Mouse (Mus musculus): Measurements from ENCODE around the gene Usp7. TPM values are rescaled to one million over a fixed set of nuclear protein-coding genes. Genes with fewer than 3 reads are reported as not detected.
"Not testable (repeated sequence)": the region's sequence is repeated elsewhere in the genome, so short reads cannot be mapped to it uniquely, and the experiment has no call there.

Gene Usp7
- polyA plus RNA-seq, 1 experiment from 2014 or later: 31.9 TPM

- WGBS: 64% methylated on average over 11 of the region's 11 CpGs
- no peak for ATAC-seq (ENCODE audit: low FRiP score, low read depth)
- H3K27me3 ChIP-seq: no peaks in the 10 kb centered on the region
Measured at GRCm38 (mm10) chr16:8764124-8764907, 27.8 kb downstream of the Usp7 start.

GRCm38 (mm10) chr16:8763028-8763427, 29.1 kb downstream of the Usp7 start:
- H3K9ac ChIP-seq: no peak overlapping the region
- H3K27me3 ChIP-seq: no peaks in the 10 kb centered on the region
- no peak overlapping the region for H3K27ac ChIP-seq
- no peak overlapping the region for H3K4me3 ChIP-seq
- WGBS: 72% methylated on average over 6 of the region's 6 CpGs
- no peaks in the 10 kb centered on the region for H3K4me1 ChIP-seq
- no peaks in the 10 kb centered on the region for H3K36me3 ChIP-seq
- H3K9me3 ChIP-seq: no peaks in the 10 kb centered on the region
- H3K4me2 ChIP-seq (replicated peaks): no peak overlapping the region
- no peak for ATAC-seq (ENCODE audit: low FRiP score, low read depth)

More at GRCm38 (mm10) chr16:8764124-8764907, 27.8 kb downstream of the Usp7 start:
- no peaks in the 10 kb centered on the region for H3K4me1 ChIP-seq
- no peaks in the 10 kb centered on the region for H3K36me3 ChIP-seq
- H3K27ac ChIP-seq: no peak overlapping the region
- H3K4me3 ChIP-seq: no peak overlapping the region
- H3K4me2 ChIP-seq (replicated peaks): no peak overlapping the region
- H3K9me3 ChIP-seq: no peaks in the 10 kb centered on the region
- no peak overlapping the region for H3K9ac ChIP-seq

GRCm38 (mm10) chr16:8761894-8762293, 30.2 kb downstream of the Usp7 start:
- no peaks in the 10 kb centered on the region for H3K4me1 ChIP-seq
- no peaks in the 10 kb centered on the region for H3K36me3 ChIP-seq
- ATAC-seq (ENCODE audit: low FRiP score, low read depth): no peak
- H3K27ac ChIP-seq: no peak overlapping the region
- no peaks in the 10 kb centered on the region for H3K9me3 ChIP-seq
- no peak overlapping the region for H3K4me3 ChIP-seq
- no peak overlapping the region for H3K4me2 ChIP-seq (replicated peaks)
- H3K27me3 ChIP-seq: no peaks in the 10 kb centered on the region
- no peak overlapping the region for H3K9ac ChIP-seq
- WGBS: 81% methylated on average over 2 of the region's 2 CpGs

GRCm38 (mm10) chr16:8761005-8761404, 31.1 kb downstream of the Usp7 start:
- no peak for ATAC-seq (ENCODE audit: low FRiP score, low read depth)
- no peaks in the 10 kb centered on the region for H3K4me1 ChIP-seq
- WGBS: 88% methylated on average over 7 of the region's 7 CpGs

GRCm38 (mm10) chr16:8758979-8759378, 33.1 kb downstream of the Usp7 start:
- no peak overlapping the region for H3K27ac ChIP-seq
- no peaks in the 10 kb centered on the region for H3K36me3 ChIP-seq
- no peak overlapping the region for H3K9ac ChIP-seq
- no peak for ATAC-seq (ENCODE audit: low FRiP score, low read depth)
- no peak overlapping the region for H3K4me3 ChIP-seq
- no peak overlapping the region for H3K4me2 ChIP-seq (replicated peaks)
- H3K27me3 ChIP-seq: no peaks in the 10 kb centered on the region
- no peaks in the 10 kb centered on the region for H3K4me1 ChIP-seq
- H3K9me3 ChIP-seq: no peaks in the 10 kb centered on the region
- WGBS: 75% methylated on average over 3 of the region's 3 CpGs

More at GRCm38 (mm10) chr16:8761005-8761404, 31.1 kb downstream of the Usp7 start:
- no peaks in the 10 kb centered on the region for H3K9me3 ChIP-seq
- H3K27ac ChIP-seq: no peak overlapping the region
- H3K4me3 ChIP-seq: no peak overlapping the region
- H3K4me2 ChIP-seq (replicated peaks): no peak overlapping the region
- no peaks in the 10 kb centered on the region for H3K36me3 ChIP-seq
- H3K27me3 ChIP-seq: no peaks in the 10 kb centered on the region
- H3K9ac ChIP-seq: no peak overlapping the region

GRCm38 (mm10) chr16:8758193-8758592, 33.9 kb downstream of the Usp7 start:
- no peaks in the 10 kb centered on the region for H3K4me1 ChIP-seq
- WGBS: 87% methylated on average over 2 of the region's 2 CpGs
- no peaks in the 10 kb centered on the region for H3K36me3 ChIP-seq
- no peaks in the 10 kb centered on the region for H3K27me3 ChIP-seq
- no peak for ATAC-seq (ENCODE audit: low FRiP score, low read depth)
- no peaks in the 10 kb centered on the region for H3K9me3 ChIP-seq
- H3K4me3 ChIP-seq: no peak overlapping the region
- no peak overlapping the region for H3K27ac ChIP-seq
- H3K9ac ChIP-seq: no peak overlapping the region
- no peak overlapping the region for H3K4me2 ChIP-seq (replicated peaks)

GRCm38 (mm10) chr16:8757586-8757985, 34.5 kb downstream of the Usp7 start:
- ATAC-seq (ENCODE audit: low FRiP score, low read depth); H3K4me2 ChIP-seq (replicated peaks); H3K27ac ChIP-seq; H3K27me3 ChIP-seq; H3K4me3 ChIP-seq; H3K36me3 ChIP-seq; H3K4me1 ChIP-seq; H3K9me3 ChIP-seq; H3K9ac ChIP-seq: not testable (repeated sequence)
- WGBS: 86% methylated on average over 5 of the region's 6 CpGs

GRCm38 (mm10) chr16:8752334-8752733, 39.8 kb downstream of the Usp7 start:
- WGBS: 83% methylated on average over 2 of the region's 2 CpGs
- no peak overlapping the region for H3K27ac ChIP-seq
- ATAC-seq (ENCODE audit: low FRiP score, low read depth): no peak

GRCm38 (mm10) chr16:8751555-8752235, 40.4 kb downstream of the Usp7 start:
- Histone ChIP-seq H3K4me2 (replicated peaks) (no peak overlapping the region), H3K4me3 (no peak overlapping the region), H3K4me1 (no peaks in the 10 kb centered on the region), H3K36me3 (no peaks in the 10 kb centered on the region), H3K9ac (no peak overlapping the region), H3K27me3 (no peaks in the 10 kb centered on the region), H3K27ac (no peak overlapping the region), H3K9me3 (no peaks in the 10 kb centered on the region)
- WGBS: 76% methylated on average over 5 of the region's 5 CpGs
- ATAC-seq (ENCODE audit: low FRiP score, low read depth): no peak

More at GRCm38 (mm10) chr16:8752334-8752733, 39.8 kb downstream of the Usp7 start:
- H3K27me3 ChIP-seq: no peaks in the 10 kb centered on the region
- H3K9me3 ChIP-seq: no peaks in the 10 kb centered on the region
- no peaks in the 10 kb centered on the region for H3K36me3 ChIP-seq
- no peaks in the 10 kb centered on the region for H3K4me1 ChIP-seq
- H3K9ac ChIP-seq: no peak overlapping the region
- no peak overlapping the region for H3K4me2 ChIP-seq (replicated peaks)
- H3K4me3 ChIP-seq: no peak overlapping the region

GRCm38 (mm10) chr16:8748904-8749303, 43.2 kb downstream of the Usp7 start:
- Histone ChIP-seq H3K4me1 (no peaks in the 10 kb centered on the region), H3K9me3 (no peaks in the 10 kb centered on the region), H3K4me2 (replicated peaks) (no peak overlapping the region), H3K9ac (no peak overlapping the region), H3K36me3 (no peaks in the 10 kb centered on the region), H3K4me3 (no peak overlapping the region), H3K27ac (no peak overlapping the region), H3K27me3 (no peaks in the 10 kb centered on the region)
- WGBS: 91% methylated on average over 8 of the region's 8 CpGs
- ATAC-seq (ENCODE audit: low FRiP score, low read depth): no peak

GRCm38 (mm10) chr16:8748175-8748846, 43.8 kb downstream of the Usp7 start:
- 70% methylated on average over 6 of the region's 6 CpGs for WGBS
- H3K4me2 ChIP-seq (replicated peaks): no peak overlapping the region
- no peaks in the 10 kb centered on the region for H3K4me1 ChIP-seq
- H3K36me3 ChIP-seq: no peaks in the 10 kb centered on the region
- H3K9ac ChIP-seq: no peak overlapping the region
- no peaks in the 10 kb centered on the region for H3K9me3 ChIP-seq
- H3K27me3 ChIP-seq: no peaks in the 10 kb centered on the region
- H3K4me3 ChIP-seq: no peak overlapping the region
- no peak overlapping the region for H3K27ac ChIP-seq
- no peak for ATAC-seq (ENCODE audit: low FRiP score, low read depth)

GRCm38 (mm10) chr16:8747772-8748171, 44.3 kb downstream of the Usp7 start:
- Histone ChIP-seq H3K9me3 (no peaks in the 10 kb centered on the region), H3K27me3 (no peaks in the 10 kb centered on the region), H3K36me3 (no peaks in the 10 kb centered on the region), H3K9ac (no peak overlapping the region), H3K4me1 (no peaks in the 10 kb centered on the region), H3K4me2 (replicated peaks) (no peak overlapping the region), H3K4me3 (no peak overlapping the region), H3K27ac (no peak overlapping the region)
- ATAC-seq (ENCODE audit: low FRiP score, low read depth): no peak
- 79% methylated on average over 3 of the region's 3 CpGs for WGBS

Data from limb, embryonic 13.5 days (tissue).